Mouse (Mus musculus) urinary bladder, adult 18-20 months (tissue): ENCODE data around the gene Daam1.

ENCODE experiments used
- DNase-seq, 2 experiments: peaks; one replicate each; pipeline ENCODE4 v3.0.0; 2022; ENCODE audit warnings: low spot score in 2 of 2, mixed read lengths in 2 of 2

The Daam1 gene

GRCm38 (mm10) chr12:71863846-71864543 is 33.1 kb downstream of the Daam1 start:
- no peak for DNase-seq

GRCm38 (mm10) chr12:71864544-71864897 is 33.6 kb downstream of the Daam1 start:
- no peak for DNase-seq

- DNase-seq, result no peak
Measured at GRCm38 (mm10) chr12:71865937-71866336, 35.1 kb downstream of the Daam1 start.

- no peak for DNase-seq
Measured at GRCm38 (mm10) chr12:71867345-71868240, 36.7 kb downstream of the Daam1 start.

DNA sequence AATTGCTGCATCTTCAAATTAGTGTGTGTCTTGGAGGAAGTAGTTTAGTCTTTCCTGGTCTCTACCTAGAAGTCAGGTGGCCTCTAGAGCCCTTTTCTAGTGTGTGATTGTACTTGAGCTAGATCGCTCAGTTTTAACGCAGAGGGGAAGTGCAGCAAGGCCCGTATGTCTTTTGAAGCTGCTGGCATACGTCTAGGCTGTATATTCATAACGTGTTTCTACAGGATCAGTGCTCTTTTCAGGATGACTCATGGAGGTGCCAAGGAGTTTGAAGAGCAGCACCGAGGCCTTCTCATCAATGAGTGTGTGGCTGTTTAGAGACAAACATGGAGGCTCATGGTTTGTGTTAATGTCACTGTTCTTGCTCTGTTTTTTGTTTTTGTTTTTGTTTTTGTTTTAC is 39.8 kb downstream of the Daam1 start:
- DNase-seq, result no peak

DNA sequence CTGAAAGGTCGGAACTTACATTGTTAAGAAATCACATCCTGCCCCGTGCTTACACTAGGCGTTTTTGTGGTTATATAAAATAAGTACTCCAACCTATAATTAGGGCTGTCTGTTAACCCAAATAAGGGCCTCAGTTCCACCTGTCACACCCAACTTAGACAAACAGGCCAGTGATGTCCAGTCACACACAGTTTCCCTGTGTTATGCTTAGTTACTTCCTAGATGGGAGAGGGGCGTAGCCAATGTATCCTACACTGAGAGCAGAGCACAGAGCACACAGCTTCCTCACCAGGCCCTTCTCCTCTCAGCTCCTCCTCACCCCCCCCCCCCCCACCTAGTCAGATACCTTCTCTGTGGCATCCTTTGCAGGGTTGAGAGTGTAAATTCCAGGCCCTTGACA is 41.5 kb downstream of the Daam1 start:
- no peak for DNase-seq

DNA sequence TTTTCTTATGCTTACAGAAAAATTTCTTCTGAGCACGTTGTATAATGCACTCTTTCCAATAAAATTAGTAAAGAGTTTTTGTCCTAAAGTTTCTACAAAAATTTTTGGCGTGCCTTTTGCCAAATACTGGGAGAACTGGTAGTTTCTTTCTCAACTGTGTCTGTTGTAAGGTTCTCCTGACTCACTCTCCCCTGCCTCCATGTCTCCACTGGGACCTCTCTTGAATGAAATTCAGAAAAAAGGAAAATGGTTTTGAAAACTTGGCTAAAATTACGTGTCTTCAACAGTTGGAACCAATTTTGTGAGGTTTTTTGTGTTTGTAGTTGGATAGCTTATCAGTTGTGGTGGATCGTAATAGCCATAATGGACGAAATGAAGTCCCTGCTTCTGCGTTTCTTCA is 43.7 kb downstream of the Daam1 start:
- DNase-seq, result no peak

- no peak for DNase-seq
Measured at GRCm38 (mm10) chr12:71874984-71875383, 44.1 kb downstream of the Daam1 start.

DNA sequence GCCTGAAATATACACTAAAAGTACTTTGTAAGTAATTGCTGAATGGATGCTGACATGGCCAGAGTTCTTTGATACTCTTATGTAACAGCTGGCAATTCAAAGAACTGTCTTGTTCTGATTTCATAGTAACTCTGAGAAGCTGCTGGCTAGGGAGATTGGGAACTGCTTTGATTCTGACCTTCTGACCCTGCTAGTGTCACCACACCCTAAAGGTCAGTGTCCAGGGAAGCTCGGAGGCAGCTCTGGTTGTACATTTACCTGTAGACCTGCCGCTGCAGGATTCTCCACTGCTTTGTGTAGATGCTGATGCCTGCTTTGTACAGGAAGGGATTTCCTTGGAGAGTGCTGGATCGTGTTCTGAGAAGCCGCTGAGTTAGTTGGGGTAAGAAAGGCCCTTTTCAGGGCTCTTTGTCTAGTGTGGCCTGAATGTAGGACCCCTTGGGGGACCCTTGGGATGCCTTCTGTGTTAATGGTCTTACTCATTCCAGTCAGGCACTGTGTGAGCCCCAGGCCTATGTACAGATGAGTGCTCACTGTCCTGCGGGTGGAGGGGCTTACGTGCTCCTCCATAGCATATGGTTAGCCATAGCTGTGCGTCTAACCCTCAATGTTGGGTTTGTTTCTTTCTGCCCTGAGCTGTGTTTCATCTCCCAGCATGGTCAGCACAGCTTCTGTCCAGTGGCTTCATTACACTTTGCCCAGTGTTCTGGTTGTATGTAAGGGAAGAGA is 45.0 kb downstream of the Daam1 start:
- no peak for DNase-seq

DNA sequence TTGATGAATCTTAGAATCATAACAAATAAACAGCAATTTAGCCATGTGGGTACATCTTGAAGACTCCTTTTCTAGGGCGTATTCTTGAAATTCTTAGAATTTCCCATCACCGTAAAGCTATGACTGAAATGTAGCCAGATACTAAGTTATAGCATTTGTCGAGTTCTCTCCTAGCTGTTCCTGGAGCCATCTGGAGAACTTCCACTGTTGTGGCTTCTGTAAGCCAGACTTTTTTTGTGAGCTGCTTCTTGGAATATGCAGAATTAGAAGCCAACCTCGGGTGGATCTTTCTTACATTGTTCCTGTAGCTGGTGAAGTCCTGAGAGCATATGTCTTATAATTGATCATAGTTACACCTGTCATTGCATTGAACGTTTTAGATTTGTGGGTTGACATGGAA is 50.1 kb downstream of the Daam1 start:
- no peak for DNase-seq

GRCm38 (mm10) chr12:71881477-71881876 is 50.6 kb downstream of the Daam1 start:
- no peak for DNase-seq

GRCm38 (mm10) chr12:71883066-71883711 is 52.3 kb downstream of the Daam1 start:
- DNase-seq, result no peak

DNA sequence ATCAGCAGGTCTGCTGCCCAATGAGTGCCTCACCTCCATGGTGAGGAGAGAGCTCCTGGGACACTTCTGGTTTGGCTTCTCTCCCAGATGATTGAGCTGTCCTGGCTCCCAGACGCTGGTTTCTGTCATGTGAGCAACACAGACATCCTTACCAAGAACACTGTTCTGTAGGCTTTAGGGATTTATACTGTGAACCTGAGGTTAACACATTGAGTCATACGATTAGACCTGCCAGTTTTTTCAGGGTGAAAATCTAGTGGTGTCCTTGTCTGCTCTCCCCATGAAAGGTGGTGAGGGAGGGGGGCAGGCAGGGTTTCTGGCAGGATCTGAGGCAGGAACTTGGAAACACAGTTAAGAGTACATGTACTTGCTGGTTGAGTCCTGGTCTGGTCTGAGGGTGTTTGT is 54.3 kb downstream of the Daam1 start:
- no peak for DNase-seq

DNA sequence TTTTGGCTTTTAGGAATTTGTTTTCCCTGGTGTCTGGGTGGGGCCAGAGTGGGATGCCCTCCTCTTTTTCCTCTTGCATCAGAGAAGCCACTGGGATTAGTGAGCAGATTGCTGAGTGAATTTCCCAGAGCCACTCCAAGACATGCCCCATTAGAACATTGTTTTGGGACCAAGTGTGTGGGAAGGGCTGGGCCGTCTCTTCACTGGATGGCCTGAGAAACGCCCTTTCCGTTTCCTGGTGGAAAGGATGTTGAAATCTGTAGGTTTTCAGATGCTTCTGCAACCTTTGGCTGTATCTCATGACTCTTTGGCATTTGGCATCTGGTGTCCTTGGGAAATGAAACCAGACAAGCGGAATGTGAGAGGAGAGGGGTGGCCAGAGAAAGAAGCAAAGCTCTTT is 54.8 kb downstream of the Daam1 start:
- peak in 1 of 2 experiments; percentile 35 for DNase-seq

- DNase-seq, result no peak
Measured at GRCm38 (mm10) chr12:71886406-71886805, 55.5 kb downstream of the Daam1 start.

- no peak for DNase-seq
Measured at GRCm38 (mm10) chr12:71886941-71887340, 56.1 kb downstream of the Daam1 start.

GRCm38 (mm10) chr12:71888370-71888769 is 57.5 kb downstream of the Daam1 start:
- no peak for DNase-seq

DNA sequence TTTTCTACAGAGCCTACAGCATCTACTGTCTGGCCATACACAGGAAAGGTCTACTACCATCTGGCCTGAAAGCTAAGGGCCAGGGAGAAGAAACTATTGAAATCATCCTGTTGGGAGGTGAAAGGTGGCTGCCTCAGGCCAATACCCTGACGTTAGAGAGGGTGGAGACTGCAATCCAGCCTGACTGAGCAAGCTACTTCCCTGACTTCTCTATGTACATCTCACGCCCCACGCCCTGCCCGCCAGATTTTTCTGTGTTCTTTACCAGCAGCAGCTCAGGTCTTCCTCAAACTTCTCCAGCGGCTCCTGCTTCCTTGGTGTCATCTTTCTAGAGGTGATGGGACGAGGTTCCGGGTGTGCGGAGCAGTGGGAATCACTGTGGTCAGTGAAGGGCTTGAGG is 58.4 kb downstream of the Daam1 start:
- peak in 1 of 2 experiments; percentile 41 for DNase-seq

GRCm38 (mm10) chr12:71890282-71890681 is 59.4 kb downstream of the Daam1 start:
- DNase-seq, result no peak

GRCm38 (mm10) chr12:71891729-71892355 is 61.0 kb downstream of the Daam1 start:
- no peak for DNase-seq

DNA sequence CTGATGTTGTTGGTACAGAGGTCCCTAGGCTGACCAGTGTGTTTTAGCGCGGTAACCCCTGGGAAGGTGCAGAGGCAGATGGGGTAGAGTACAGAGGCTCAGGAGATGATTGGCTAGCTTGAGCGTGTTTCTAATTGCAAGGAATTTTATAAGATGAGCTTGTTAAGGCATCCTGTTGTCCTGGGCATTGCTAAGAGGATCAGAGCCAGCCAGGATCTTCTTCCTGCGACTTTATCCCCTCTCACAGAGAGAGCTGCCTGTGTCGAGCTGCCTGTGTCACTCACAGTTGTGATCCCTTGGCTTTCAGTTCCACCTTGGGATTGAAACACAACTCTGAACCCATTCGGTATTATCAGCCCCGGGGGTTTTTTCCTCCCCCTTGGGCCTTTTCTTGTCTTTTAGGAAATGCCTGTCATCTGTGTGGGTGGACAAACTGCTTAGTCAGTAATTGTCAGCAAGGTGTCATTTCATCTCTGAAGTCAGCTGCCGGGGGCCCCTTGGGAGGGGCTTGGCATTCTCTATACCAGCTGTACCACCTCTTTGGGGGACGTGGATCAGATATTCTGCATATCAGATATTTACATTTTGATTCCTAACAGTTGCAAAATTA is 62.2 kb downstream of the Daam1 start:
- DNase-seq, result no peak
